Mouse (Mus musculus) common myeloid progenitor, adult 5-6 weeks (primary cell): Measurements from ENCODE around the gene Dvl1. TPM values are rescaled to one million over a fixed set of nuclear protein-coding genes. Genes with fewer than 3 reads are reported as not detected.

Source experiments
- ATAC-seq: replicated peaks from 2 replicates; pipeline ENCODE4 v1.8.0; 2016; ENCODE audit warnings: low read depth, mild to moderate bottlenecking, moderate TSS enrichment, inconsistent platforms; ENCODE audit not compliant: poor library complexity, severe bottlenecking
- total RNA-seq: library from RNA; stranded (forward); fragments of 200-1000, 187-1606 nt; gene quantifications from 2 replicates; pipeline ENCODE4 v1.2.3, GENCODE M21; 2017

Gene Dvl1
- total RNA-seq, 1 experiment from 2014 or later = 11.4 TPM

DNA sequence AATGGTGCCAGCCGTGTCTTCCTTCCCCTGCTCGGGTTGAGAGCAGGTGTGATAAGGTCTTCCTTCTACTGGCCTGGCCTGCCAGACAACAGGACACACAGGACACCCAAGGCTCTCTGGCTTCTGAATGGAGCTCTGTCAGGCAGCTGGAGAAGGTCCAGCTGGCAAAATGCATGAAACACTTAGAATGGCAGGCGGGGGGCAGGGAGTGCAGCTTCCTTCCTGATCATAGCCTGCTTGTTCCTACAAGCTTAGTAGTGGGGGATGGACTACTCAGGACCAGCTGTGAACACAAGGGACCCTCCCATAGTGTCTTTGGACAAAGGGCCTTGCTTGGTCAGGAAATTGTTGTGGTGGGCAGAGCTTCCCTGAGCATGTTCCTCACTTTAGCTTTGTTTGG is 54.0 kb downstream of the Dvl1 start:
- ATAC-seq = no peak; the same call in 1 of the 2 replicates

DNA sequence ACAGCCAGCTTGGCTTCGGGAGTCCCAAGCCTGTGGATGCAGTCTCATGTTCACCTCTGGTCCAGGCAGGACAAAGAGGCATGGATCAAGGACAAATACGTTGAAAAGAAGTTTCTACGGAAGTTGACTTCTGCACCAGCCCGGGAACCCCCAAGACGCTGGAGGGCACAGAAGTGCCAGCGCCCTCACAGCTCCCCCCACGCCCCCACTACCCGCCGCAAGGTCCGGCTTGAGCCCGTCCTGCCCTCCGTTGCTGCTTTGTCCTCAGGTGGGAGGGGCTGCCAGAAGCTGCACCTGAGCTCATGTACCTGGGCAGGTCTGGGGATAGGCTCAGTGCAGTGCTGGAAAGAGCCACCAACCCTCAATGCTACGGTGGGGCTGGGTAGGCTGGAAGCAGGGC is 56.0 kb downstream of the Dvl1 start:
- ATAC-seq = no peak

DNA sequence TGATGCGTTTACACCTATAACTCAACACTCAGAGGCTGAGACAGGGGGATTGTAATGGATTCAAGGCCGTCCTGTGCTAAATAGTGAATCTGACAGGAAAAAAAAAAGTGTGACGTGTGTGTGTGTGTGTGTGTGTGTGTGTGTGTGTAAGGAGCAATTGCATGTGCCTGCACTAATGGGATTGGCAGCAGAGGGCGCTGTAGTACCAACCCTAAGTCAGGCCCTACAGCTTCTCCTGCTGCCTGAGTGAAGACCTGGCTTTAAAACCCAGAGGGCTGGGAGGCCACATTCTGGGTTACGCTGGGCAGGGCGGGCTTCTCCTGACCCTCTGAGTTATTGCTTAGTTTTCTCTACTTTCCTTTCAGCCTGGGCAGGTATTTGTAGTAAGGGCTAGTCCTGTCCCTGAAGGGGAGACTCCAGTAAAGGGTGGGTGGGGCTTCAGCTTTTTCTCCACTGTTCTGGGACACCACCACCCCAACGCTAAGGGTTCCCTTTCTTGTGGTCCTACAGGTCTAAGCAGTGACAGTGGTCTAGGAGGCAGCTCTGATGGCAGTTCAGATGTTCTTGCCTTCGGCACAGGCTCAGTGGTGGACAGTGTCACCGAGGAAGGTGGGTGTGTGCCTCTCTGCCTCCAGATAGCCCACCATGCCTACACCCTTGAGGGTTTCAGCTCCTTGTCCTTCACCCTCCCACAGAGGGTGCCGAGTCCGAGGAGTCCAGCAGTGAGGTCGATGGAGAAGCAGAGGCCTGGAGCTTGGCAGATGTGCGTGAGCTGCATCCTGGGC is 57.3 kb downstream of the Dvl1 start:
- ATAC-seq = no peak

- no peak for ATAC-seq
Measured at GRCm38 (mm10) chr4:155905634-155906033, 58.4 kb downstream of the Dvl1 start.

DNA sequence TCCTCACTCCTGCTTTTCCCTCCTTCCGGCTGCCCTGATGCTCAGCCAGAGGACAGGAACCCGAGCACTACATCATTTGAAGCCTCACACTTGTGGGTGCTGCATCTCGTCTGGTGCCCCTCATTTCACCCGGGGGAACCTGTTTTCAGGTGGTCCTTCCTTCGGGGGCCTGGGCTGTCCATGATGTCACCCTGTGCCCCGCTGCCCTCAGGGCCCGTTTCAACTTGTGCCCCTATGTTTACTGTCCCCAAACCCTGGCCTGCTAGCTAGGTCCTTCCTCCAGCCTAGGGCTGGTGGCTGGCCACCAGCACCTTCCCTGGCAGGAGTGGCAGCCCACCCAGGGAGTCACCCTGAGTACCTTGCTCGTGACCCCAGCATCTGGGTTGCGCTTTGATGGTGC is 58.9 kb downstream of the Dvl1 start:
- ATAC-seq = no peak

- ATAC-seq = no peak
Measured at GRCm38 (mm10) chr4:155907003-155907402, 59.8 kb downstream of the Dvl1 start.

GRCm38 (mm10) chr4:155908281-155908680 is 61.1 kb downstream of the Dvl1 start:
- ATAC-seq = no peak

DNA sequence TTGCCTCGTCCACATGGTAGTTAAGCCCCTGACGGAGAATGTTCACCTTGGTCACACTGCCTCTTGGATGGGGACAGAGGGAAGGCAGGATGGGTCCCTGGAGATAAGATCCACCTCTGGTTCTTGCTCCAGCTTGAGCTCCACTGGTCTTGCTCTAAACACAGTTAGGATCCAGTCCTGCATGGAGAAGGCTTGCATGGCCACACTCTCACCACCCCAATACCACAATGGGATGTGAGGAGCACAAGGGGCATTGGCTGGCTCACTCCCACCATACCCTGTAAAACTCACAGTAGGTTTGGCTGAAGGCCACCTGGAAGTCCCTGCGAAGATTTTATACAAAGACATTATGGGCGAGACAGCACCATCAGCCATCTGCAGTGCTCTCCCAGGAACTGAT is 61.5 kb downstream of the Dvl1 start:
- no peak for ATAC-seq

Other genes starting within 250 kb of the Dvl1 start
- 14.2 and 15.8 TPM in 2 replicates for gene Slc35e2, start 246.0 kb upstream of the Dvl1 start, total RNA-seq
- gene Cdk11b, start 222.5 kb upstream of the Dvl1 start, total RNA-seq = 50.8 and 66.1 TPM in 2 replicates
- not detected in 2 replicates for gene Gm10563, start 202.0 kb upstream of the Dvl1 start, total RNA-seq
- gene Mmp23, start 194.0 kb upstream of the Dvl1 start, total RNA-seq = 0.91 TPM in 1 of 2 replicates, not detected in the other
- gene Mib2, start 178.2 kb upstream of the Dvl1 start, total RNA-seq = 18.9 and 21.1 TPM in 2 replicates
- 2.9 and 3.2 TPM in 2 replicates for gene Fndc10, start 153.1 kb upstream of the Dvl1 start, total RNA-seq
- 73.2 and 108 TPM in 2 replicates for gene Ssu72, start 142.6 kb upstream of the Dvl1 start, total RNA-seq
- 0.29 TPM in 1 of 2 replicates, not detected in the other for gene Tmem240, start 112.6 kb upstream of the Dvl1 start, total RNA-seq
- 77.0 and 120 TPM in 2 replicates for gene Atad3a, start 86.3 kb upstream of the Dvl1 start, total RNA-seq
- 0.27 and 0.29 TPM in 2 replicates for gene Vwa1, start 72.7 kb upstream of the Dvl1 start, total RNA-seq
- not detected in 2 replicates for gene Tmem88b, start 61.5 kb upstream of the Dvl1 start, total RNA-seq
- gene Ankrd65, start 57.0 kb upstream of the Dvl1 start, total RNA-seq = not detected in 2 replicates
- gene Mrpl20, start 44.5 kb upstream of the Dvl1 start, total RNA-seq = 55.4 and 70.3 TPM in 2 replicates
- gene Ccnl2, start 34.9 kb upstream of the Dvl1 start, total RNA-seq = 83.7 and 89.3 TPM in 2 replicates
- 89.9 and 123 TPM in 2 replicates for gene Aurkaip1, start 16.1 kb upstream of the Dvl1 start, total RNA-seq
- gene Mxra8, start 7.7 kb upstream of the Dvl1 start, total RNA-seq = not detected in 2 replicates
- gene Tas1r3, start 16.0 kb downstream of the Dvl1 start, total RNA-seq = 0.09 TPM in 1 of 2 replicates, not detected in the other
- 9.2 and 10.2 TPM in 2 replicates for gene Cptp, start 22.0 kb downstream of the Dvl1 start, total RNA-seq
- 17.5 and 25.1 TPM in 2 replicates for gene Ints11, start 22.1 kb downstream of the Dvl1 start, total RNA-seq
- 18.1 and 39.2 TPM in 2 replicates for gene Pusl1, start 44.4 kb downstream of the Dvl1 start, total RNA-seq
- gene Acap3, start 44.4 kb downstream of the Dvl1 start, total RNA-seq = 18.0 and 20.1 TPM in 2 replicates
- 91.5 and 103 TPM in 2 replicates for gene Ube2j2, start 96.4 kb downstream of the Dvl1 start, total RNA-seq
- 70.8 and 78.2 TPM in 2 replicates for gene C1qtnf12, start 114.9 kb downstream of the Dvl1 start, total RNA-seq
- gene B3galt6, start 145.2 kb downstream of the Dvl1 start, total RNA-seq = 7.5 and 9.0 TPM in 2 replicates
- gene Sdf4, start 145.5 kb downstream of the Dvl1 start, total RNA-seq = 125 and 157 TPM in 2 replicates
- not detected in 2 replicates for gene Tnfrsf4, start 166.4 kb downstream of the Dvl1 start, total RNA-seq
- gene Tnfrsf18, start 178.8 kb downstream of the Dvl1 start, total RNA-seq = 6.1 and 9.8 TPM in 2 replicates
- gene Ttll10, start 212.0 kb downstream of the Dvl1 start, total RNA-seq = not detected in 2 replicates